Mouse (Mus musculus) thymus, postnatal 0 days (tissue): ENCODE results near the gene Ppp2r5a. TPM values are rescaled to one million over a fixed set of nuclear protein-coding genes. Genes with fewer than 3 reads are reported as not detected.

Source experiments
- DNase-seq: peaks from one replicate; pipeline ENCODE4 v3.0.0-alpha.2; 2015; ENCODE audit warnings: low spot score
- polyA plus RNA-seq: library from polyadenylated mRNA; unstranded; fragments of >200 nt; fragmentation: Nextera tagmentation; extraction: Ambion mirVana; gene quantifications from 2 replicates; pipeline ENCODE4 v1.2.1, GENCODE M21; 2015

Gene Ppp2r5a
- polyA plus RNA-seq, 1 experiment from 2014 or later: 79.1 TPM

DNA sequence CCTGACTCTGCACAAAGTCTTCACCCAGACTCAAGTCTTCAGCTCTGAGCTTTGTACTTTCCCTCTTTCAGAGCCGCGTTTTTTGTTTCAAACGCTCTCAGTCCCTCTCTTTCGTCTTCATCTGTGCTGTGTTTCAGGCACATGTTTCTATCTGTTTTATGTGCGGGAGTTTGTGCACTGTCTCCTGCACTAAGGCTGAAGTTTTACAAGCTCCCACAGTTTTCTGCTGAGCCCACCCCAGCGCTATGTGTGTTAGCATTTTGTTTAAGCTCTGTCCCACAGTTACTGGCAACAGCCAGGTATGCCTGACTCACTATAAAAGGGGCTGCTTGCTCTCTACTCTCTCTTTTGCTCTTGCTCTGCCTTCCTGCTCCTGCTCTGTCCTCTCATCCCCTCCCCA lies 16.3 kb upstream of the Ppp2r5a start:
- DNase-seq: no peak

DNA sequence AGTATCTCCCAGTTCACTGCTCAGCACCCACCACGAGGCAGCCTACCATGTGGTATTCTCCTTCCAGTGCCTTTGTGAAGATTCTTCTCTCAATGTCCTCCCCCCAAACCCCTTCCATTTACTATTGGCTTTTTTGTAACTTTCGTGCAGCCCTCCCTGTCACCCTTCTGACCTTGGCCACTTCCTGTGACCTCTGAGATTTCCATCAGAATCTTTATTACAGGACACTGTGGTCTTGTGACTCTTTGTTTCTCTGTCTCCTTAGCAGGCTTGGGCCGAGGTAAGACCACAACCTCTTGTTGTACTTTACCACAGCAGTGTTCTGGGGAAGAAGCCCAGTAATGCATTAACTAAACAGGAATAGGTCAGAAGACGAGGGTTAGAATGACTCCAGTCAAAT lies 15.9 kb upstream of the Ppp2r5a start:
- no peak for DNase-seq

DNA sequence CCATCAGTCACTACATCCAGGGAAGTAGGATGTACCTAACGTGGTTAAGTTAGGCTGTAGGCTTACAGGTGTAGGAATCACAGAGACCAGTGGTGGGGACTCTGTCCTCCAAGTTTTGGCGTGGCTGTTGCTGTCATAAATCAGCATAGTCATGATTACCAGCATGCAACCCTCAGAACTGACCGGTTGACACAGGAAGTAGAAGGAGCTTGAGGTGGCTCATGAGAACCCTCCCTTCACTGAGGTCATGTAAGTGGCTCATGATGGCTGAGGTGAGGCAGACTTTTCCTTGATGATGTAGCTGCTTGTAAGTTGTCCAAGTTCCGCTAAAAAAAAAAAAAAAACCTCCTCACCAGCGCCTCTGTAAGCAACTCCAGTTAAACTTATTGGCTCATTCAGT lies 14.0 kb upstream of the Ppp2r5a start:
- no peak for DNase-seq

DNA sequence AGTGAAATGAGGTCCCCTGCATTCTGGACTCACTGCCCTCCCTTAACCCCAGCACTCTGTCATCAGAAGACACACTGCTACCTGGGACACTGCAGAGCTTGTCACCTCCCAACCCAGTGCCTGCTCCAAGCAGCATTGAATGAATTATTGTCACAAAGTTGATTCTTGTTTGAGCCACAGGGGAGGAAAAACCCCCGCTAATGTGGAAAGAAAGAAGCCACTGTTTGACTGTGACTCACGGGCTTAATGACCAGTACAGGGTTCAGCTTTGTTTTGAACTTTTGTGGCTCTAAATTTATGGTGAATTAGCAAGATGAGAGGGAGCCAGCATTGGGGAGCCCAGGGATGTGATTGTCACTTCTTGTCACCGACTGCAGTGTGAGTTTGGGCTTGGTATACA lies 13.5 kb upstream of the Ppp2r5a start:
- DNase-seq: no peak

DNA sequence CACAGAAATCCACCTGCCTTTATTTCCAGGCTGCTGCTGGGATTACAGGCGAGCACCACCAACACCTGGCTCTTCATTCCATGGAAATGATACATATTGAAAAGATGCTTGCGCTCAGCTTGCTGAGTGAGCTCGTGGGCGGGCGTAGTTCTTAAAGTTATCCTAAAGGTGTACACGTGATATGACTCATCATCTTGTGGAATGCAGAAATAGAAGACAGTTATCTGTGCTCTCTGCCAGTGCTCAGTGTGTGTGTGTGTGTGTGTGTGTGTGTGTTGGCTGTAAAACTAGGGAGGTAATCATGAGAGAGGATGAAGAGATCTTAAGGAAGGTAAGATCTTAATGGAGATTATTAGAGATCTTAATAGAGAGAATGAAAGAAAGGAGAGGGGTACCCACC lies 11.4 kb upstream of the Ppp2r5a start:
- DNase-seq: no peak

DNA sequence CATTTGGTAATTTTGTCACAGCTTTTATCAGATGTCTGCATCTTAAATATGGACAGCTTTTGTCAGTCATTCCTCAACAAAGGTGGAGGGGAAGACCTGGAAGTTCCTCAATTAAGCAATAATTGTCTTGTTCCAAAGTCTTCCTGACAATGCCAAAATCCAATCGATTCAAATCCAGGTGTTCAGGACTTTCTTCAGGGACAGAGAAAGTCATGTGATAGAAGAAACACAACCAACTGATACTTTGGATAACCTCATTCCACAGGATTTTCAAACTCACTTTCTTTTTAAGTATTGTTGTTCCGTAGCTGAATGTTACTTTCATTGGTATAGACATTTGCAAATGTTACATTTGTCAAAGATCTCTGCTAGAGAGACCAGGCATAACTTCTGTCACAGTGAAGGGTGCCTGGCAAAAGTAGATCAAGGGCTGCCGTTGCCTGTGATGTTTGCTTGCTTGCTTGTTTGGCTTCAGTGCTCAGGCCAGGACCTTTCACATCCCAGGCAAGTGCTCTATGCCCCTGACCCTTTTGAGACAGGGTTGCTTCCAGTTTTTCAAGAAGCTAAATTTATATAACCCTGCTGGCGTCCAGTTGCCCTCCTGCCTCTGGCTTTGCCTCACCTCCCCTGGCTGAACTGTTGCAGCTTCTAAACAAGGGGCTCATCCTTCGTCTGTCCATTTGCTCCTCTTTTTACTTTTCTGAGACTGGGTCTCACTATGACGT lies 10.8 kb upstream of the Ppp2r5a start:
- DNase-seq: no peak

DNA sequence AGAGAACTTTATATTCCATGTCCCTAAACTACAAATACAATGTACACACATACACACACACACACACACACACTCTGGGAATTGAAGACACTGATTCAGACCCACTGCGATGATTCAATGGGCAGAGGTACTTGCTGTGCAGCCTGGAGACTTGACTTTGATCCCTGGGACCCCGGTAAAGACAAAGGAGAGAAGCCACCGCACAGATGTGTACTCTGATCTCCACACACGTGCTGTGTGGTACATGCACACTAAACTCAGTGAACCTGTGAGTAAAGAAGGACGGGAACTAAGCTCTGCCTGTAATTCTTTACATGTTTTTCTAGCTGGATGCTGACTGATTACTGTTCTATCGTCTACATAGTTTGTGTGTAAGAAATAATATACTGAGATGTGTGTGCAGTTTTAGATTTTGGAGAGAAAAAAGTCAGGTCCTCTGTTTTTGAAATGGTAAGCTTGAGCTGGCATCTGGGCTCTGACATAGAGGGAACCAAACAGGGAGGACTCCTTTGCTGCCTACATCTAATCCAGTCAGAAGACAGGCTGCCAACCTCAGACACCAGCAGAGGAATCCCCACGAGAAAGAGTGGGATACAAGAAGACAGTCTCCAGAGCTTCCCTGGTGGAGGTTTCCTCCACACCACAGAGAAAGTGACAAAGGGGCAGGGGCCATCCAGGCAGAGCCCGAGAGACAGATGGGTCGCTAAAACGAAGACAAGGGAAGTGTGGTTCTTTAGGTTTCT lies 7.4 kb upstream of the Ppp2r5a start:
- DNase-seq: peak; percentile 52

DNA sequence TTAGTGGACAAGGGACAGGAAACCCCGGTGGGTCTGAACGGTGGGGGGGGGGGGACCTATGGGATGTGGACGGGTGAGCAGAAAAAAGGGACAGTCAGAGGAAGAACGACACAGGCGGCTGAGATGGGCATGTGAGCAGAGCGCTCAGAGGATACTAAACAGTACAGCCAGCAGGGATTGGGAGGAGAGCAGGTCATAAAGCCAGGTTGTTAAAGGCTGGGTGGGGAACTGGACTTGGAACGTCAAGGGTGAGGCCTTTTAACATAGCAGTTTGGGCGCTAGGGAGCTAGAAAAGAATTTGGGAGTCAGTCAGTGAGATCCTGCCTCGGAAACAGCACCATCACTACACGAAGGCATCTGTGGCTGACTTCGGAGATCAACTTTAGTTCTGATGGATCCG lies 4.2 kb upstream of the Ppp2r5a start:
- no peak for DNase-seq

DNA sequence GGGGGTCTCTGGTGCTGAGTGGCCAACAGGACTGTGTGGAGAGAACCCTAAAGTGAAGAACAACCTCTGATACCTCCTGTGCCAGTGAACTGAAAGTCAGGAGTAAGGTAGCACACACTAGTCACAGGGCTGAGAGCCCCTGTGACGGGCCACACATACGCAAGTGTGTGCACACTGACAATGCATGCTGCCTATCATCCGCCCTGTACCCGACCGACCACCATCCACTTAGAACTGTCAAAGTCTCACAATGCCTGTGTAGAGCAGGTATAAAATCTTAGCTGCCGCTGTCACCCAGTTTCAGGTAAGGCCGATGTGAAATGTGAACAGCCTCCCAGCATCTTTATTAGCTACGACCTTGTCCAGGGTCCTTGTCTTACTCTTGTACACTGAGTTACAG lies 3.4 kb upstream of the Ppp2r5a start:
- no peak for DNase-seq

DNA sequence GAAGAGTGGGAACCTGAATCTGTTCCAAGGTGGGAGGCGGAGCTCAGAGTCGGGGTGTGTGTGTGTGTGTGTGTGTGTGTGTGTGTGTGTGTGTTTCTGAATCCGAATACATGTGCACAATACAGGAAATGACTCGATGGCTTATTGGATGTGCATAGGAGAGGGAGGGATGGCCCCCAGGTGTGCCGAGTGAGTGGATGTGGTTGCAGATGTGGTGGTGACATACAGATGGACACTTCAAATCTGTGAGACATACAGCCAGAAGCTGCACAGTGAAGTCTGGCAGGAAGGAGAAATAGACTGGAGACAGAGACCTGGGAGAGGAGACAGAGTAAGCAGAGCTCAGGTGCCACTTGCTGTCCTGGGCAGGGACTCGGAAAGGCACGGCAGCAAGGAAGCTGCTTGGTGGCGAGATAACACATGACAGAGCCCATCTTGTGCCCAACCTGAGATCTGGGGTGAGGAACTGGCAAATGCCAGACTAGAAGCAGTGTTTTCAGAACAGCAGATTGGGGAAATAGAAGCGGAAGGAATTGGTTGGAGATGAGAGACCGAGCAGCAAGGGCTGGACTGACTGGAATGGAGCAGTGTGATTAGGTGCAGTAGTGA lies 1.8 kb upstream of the Ppp2r5a start:
- peak; percentile 44 for DNase-seq

DNA sequence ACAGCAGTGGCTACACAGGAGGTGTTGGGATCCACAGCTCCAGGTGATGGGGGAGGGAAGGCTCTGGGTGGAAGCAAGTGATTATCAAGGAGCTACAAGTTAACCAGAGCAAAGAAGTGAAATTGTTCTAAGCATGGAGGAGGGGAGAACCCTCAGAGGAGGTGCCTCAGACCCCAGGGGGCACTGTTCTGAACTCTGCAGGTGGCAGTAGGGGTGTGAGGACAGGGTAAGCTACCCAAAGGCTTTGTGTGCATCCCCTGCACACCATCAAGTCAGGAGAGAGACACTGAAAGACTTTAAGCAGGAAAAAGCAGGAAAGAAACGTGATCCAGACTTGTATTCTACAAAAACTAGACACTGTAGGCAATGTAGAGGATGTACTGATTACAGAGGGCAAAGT lies 1.2 kb upstream of the Ppp2r5a start:
- peak; percentile 77 for DNase-seq

DNA sequence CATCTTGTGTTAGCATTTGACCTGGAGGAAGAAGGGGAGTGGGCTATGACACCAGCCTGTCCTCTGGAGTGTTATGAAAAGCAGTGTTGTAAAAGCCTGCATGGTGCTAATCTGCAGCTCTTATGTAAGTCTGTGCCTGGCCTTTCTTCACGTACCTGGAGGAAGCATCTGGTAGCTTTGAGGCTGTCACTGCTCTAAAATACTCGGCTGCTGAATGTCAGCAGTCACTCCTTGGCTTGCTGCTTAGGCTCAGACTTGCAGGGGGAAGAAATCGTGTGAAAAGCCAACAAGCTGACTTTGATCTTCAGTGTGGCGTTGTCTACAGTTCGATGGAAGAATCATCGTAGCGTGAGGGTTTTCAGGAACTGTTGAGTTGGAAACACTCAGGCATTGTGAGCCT lies 566 bp downstream of the Ppp2r5a start:
- DNase-seq: peak; percentile 57

DNA sequence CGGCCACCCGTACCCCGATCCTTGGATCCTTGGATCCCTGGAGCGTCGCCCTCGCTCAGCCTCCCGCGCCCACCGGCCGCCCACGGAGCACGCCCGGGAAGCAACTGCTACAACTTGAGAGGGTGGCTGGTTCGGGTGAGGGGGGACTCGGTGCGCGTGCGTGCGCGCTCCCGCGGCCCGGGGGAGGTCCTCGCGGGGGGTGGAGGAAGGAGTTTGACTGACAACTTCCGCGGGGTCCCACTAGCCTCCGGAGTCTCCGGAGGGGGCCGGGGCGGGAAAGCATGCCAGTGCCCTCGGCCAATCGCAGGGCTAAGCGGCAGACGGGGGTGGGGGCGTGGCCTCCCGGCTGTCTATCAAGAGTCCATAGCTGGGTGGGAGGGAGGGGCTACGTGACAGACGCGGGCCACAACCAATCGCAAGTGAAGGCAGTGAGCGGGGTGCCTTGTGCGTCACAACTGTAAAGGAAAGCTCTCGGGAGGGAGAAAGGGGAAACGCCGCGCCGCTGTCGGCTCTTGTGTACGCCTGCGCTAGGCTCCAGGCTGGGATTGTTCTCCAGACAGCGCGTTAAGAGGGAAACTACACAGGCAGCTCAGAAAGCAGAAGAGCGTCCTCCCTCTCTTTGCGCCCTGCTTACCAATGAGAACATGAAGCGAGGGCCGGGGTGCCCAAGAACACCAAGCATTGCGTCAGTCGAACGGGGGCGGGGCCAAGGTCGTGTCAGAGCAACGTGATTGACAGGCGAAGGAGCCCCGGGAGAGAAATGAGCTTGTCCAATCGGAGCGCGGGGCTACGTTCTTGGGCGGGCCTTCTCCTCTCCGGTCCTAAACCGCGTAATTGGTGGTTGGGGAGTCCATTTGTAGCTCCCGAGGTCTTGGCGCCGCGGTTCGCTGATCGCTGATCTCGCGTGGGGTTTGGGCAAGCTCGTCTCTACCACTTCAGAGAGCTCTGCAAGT lies 5.9 kb downstream of the Ppp2r5a start:
- peak; percentile 100 for DNase-seq

DNA sequence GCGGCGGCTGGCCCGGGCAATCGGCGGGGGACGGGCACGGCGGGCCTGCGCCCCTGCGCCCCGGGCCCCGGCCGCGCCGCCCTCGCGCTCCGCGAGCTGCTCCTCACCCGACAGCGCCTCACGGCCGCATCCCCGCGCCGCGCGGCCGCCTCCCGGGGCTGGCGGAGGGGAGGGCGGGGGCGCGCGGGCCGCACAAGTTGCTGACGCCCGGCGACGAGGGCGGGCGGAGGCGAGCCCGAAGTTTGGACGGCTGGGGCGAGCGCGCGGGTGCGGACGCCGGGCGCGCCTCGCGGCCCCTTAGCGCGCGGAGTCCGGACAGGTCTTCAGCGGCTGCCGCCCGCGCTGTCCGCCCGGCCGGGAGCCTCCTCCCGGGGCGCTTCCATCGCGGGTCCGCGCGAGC lies 6.6 kb downstream of the Ppp2r5a start:
- DNase-seq: peak; percentile 61

DNA sequence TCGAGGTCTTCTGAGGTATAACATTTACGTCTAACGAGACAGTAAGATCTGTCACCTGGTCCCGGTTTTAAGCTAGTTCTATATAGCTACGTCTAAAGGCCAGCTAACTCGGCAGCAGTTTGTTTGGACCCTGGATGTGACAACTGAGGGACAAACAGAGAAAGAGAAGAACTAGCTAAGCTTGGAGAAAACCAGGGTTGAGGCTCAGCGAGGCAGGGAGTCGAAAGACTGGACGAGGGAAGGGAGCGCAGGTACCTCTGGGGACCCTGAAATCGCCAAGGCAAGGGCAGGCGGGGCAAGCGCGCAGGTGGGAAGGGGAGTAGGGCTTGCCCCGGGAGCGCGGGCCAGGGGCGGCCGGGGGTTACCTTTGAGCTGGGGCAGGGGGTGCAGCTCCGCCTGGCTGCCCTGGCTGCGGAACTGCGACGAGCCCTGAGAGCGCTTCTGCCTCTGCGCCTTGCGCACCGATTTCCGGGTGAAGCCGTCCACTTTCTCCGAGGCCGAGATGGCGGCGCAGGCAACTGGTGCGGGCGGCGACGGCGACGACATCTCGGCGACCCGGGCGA lies 7.1 kb downstream of the Ppp2r5a start:
- DNase-seq: peak; percentile 75

DNA sequence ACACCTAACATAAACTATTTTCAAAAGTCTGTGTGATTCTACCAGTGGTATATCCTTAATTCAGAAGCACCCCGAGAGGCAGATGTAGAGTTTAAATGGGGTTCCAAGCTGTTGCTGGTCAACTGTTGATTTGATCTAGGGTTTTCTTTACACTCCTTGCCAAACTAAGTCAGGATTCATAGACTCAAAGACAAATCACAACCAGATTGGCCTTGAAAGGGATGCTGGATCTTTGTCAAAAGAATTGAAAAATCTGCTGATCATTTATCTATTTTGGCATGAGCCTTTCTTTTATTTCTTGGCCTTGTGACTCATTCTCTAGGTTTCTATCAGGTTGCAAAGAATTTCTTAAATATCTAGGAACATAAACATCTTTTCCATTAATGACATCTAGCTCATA lies 7.9 kb downstream of the Ppp2r5a start:
- DNase-seq: no peak

DNA sequence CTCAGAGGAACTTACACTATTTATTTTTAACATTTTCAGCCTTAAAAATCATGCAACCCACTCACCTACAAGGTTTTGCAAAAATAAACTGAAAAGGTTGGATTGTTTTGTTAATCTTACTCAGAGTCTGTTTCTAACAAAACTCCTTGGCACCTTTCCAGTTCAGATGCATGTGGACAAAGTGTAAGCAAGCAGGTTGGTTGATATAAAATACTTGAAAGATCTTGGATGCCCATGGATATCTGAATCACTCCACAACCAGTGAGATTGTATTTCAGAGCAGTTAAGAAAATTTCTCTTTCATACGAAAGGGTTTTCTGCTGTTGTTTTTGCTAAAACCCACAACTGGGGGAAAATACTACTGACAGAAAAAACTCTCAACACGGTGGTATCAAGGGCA lies 8.9 kb downstream of the Ppp2r5a start:
- no peak for DNase-seq

DNA sequence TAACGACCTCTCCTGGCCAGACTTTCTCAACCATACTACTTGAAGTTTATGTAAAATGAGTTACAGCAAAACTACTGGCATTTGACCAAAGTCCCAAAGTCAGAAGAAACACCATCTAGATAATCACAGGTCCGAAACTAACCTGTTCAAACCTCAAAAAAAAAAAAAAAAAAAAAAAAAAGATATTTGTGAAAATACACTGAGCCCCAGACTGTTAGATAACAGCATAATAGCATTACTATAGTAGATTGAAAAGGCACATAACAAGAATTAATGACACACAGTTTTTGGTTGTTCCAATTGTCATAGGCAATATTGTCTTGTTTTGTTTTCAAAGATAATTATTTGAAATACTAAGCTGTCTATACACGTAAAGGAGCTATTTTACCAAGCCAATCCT lies 9.5 kb downstream of the Ppp2r5a start:
- no peak for DNase-seq

DNA sequence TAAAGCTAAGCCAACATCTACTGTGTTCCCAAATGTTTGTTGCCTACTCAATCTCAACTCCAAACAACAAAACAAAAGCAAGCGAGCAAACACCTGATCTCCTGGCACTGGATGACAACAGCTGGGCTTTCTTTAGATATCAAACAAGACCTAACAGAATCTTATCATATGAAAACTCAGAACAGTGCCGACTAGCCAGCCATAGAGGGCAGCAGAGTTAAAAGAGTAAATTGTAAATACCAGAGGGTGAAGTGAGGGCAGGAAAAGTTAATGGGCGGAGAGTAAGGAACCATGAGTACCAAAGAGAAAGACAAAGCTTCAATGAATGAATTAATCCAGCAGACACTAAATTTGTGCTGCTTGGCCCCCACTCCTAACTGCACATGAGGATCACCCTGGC lies 11.8 kb downstream of the Ppp2r5a start:
- peak; percentile 77 for DNase-seq

DNA sequence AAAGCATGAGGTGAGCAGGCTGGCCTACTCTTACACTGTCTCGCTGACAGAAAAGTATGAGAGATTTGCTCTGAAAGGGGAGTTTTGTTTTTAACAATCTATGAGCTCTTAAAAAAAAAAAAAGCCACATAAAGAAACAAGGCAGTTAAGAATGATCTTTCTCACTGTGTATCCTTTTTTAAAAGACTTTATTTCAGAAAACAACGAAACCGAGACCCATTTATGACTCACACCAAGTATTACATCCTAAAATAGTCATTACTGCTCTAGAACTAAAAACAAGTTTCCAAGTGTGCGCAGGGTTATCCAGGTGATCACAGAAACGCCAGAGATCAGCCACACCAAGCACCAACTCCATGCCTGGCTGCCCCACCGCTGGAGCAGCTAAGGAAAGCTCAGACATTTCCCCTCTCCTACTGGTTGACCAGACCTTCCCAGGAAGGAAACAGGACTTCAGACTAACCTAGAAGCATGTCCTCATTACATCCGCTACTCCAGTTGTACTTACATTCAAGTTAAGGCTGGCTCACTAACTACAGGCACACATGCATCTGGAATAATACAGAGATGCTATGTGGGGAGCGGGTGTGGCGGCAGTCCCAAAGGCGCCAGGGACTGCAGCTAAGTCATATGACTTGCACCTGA lies 18.2 kb downstream of the Ppp2r5a start:
- no peak for DNase-seq
